Mouse (Mus musculus) liver, postnatal 0 days (tissue): ENCODE measurements at regions not wholly inside any gene's neighbourhood (a gene's known extent, or its start where the extent isn't known, plus 50 kb on each side); places are given as distances from the start of the nearest gene placed in this dataset.

ENCODE experiments used
- ATAC-seq: fragments of 200-750 bp; cut with Nextera tagmentation; 2 replicates; pipeline ENCODE4 v1.8.0; 2017; ENCODE audit warnings: mild to moderate bottlenecking, moderate library complexity
- DNase-seq: peaks from one replicate; pipeline ENCODE4 v3.0.0-alpha.2; 2016
- H3K27ac ChIP-seq: fragments of 300-500 bp; sonication (generic); 2 replicates; pipeline ENCODE4 v1.5.1; 2014; ENCODE audit warnings: antibody characterized with exemption, moderate library complexity, mild to moderate bottlenecking, low read depth
- H3K27me3 ChIP-seq: fragments of 300-500 bp; sonication (generic); 2 replicates; pipeline ENCODE4 v1.6.1; 2014; ENCODE audit warnings: low read length, control low read depth, mixed read lengths; ENCODE audit not compliant: insufficient read depth
- H3K36me3 ChIP-seq: fragments of 300-500 bp; sonication (generic); replicated peaks from 2 replicates; pipeline ENCODE4 v1.6.1; 2014; ENCODE audit warnings: mild to moderate bottlenecking, control low read depth, low read length, moderate library complexity, mixed read lengths; ENCODE audit not compliant: insufficient read depth
- H3K4me1 ChIP-seq: fragments of 300-500 bp; sonication (generic); 2 replicates; pipeline ENCODE4 v1.6.1; 2014; ENCODE audit warnings: antibody characterized with exemption, mild to moderate bottlenecking, control low read depth; ENCODE audit not compliant: insufficient read depth
- H3K4me2 ChIP-seq: fragments of 300-500 bp; sonication (generic); 2 replicates; pipeline ENCODE4 v1.6.1; 2014; ENCODE audit warnings: low read depth, mild to moderate bottlenecking, low read length, moderate library complexity, mixed read lengths
- H3K4me3 ChIP-seq: fragments of 300-500 bp; sonication (generic); 2 replicates; pipeline ENCODE4 v1.5.1; 2014; ENCODE audit warnings: low read depth, low read length
- H3K9ac ChIP-seq: fragments of 300-500 bp; sonication (generic); replicated peaks from 2 replicates; pipeline ENCODE4 v1.6.1; 2014; ENCODE audit warnings: mild to moderate bottlenecking, moderate library complexity
- H3K9me3 ChIP-seq: fragments of 300-500 bp; sonication (generic); 2 replicates; pipeline ENCODE4 v1.6.1; 2016; ENCODE audit warnings: mild to moderate bottlenecking, control low read depth, low read length, mixed read lengths
- CTCF ChIP-seq: sonication (generic); IDR thresholded peaks from 2 replicates; pipeline ENCODE4 v1.5.1; 2016; ENCODE audit warnings: antibody characterized with exemption, low read depth
- EP300 ChIP-seq: IDR thresholded peaks from 2 replicates; pipeline ENCODE4 v1.6.1; 2016; ENCODE audit warnings: antibody characterized with exemption, low read depth, mild to moderate bottlenecking
- WGBS: fragments of 180-500 bp; shearing (Covaris S2); extraction: QIAGEN DNeasy Blood & Tissue Kit; methylation state at CpG from one replicate; pipeline ENCODE4 v1.1.7; 2014; ENCODE audit not compliant: insufficient replicate concordance; 5-methylcytosine and 5-hydroxymethylcytosine counted together

GRCm38 (mm10) chr3:66747073-66747710 lies 234.0 kb upstream of the Rsrc1 start:
- no peak overlapping the region for H3K4me3 ChIP-seq
- ATAC-seq, result no peak
- H3K4me1 ChIP-seq, result no peaks in the 10 kb centered on the region
- H3K27me3 ChIP-seq, result no peaks in the 10 kb centered on the region
- H3K9me3 ChIP-seq, result no peaks in the 10 kb centered on the region
- no peaks in the 10 kb centered on the region for H3K36me3 ChIP-seq
- H3K27ac ChIP-seq, result no peak overlapping the region
- H3K9ac ChIP-seq, result no peak overlapping the region
- TF ChIP-seq EP300, result no peak
- TF ChIP-seq CTCF, result no peak
- 79% methylated on average over 20 of the region's 20 CpGs for WGBS
- no peak overlapping the region for H3K4me2 ChIP-seq
- DNase-seq, result no peak

GRCm38 (mm10) chr3:66758141-66758540 lies 223.0 kb upstream of the Rsrc1 start:
- H3K27ac ChIP-seq, result no peak overlapping the region
- ATAC-seq, result no peak

GRCm38 (mm10) chr3:66759841-66760240 lies 221.3 kb upstream of the Rsrc1 start:
- WGBS, result 85% methylated on average over 4 of the region's 4 CpGs
- no peak for ATAC-seq
- no peaks in the 10 kb centered on the region for H3K4me1 ChIP-seq

More at GRCm38 (mm10) chr3:66758141-66758540, 223.0 kb upstream of the Rsrc1 start:
- Histone ChIP-seq H3K4me2 (no peak overlapping the region), H3K4me1 (no peaks in the 10 kb centered on the region), H3K4me3 (no peak overlapping the region), H3K9ac (no peak overlapping the region), H3K27me3 (no peaks in the 10 kb centered on the region), H3K36me3 (no peaks in the 10 kb centered on the region), H3K9me3 (no peaks in the 10 kb centered on the region)
- TF ChIP-seq EP300 (no peak), CTCF (no peak)
- WGBS, result 66% methylated on average over 3 of the region's 3 CpGs
- DNase-seq, result no peak

GRCm38 (mm10) chr3:66762446-66762845 lies 218.7 kb upstream of the Rsrc1 start:
- no peak overlapping the region for H3K27ac ChIP-seq
- no peak overlapping the region for H3K4me3 ChIP-seq
- ATAC-seq (no peak), DNase-seq (no peak)
- TF ChIP-seq EP300 (no peak), CTCF (no peak)
- WGBS, result 75% methylated on average over 3 of the region's 3 CpGs
- H3K36me3 ChIP-seq, result no peaks in the 10 kb centered on the region
- H3K4me2 ChIP-seq, result no peak overlapping the region
- H3K27me3 ChIP-seq, result no peaks in the 10 kb centered on the region
- H3K9me3 ChIP-seq, result no peaks in the 10 kb centered on the region
- H3K9ac ChIP-seq, result no peak overlapping the region
- no peaks in the 10 kb centered on the region for H3K4me1 ChIP-seq

More at GRCm38 (mm10) chr3:66759841-66760240, 221.3 kb upstream of the Rsrc1 start:
- no peak overlapping the region for H3K4me2 ChIP-seq
- no peak for DNase-seq
- H3K9ac ChIP-seq, result no peak overlapping the region
- TF ChIP-seq EP300 (no peak), CTCF (no peak)
- no peak overlapping the region for H3K4me3 ChIP-seq
- no peaks in the 10 kb centered on the region for H3K27me3 ChIP-seq
- H3K27ac ChIP-seq, result no peak overlapping the region
- no peaks in the 10 kb centered on the region for H3K36me3 ChIP-seq
- no peaks in the 10 kb centered on the region for H3K9me3 ChIP-seq

GRCm38 (mm10) chr3:66797351-66798010 lies 183.7 kb upstream of the Rsrc1 start:
- H3K4me1 ChIP-seq, result no peaks in the 10 kb centered on the region
- H3K9me3 ChIP-seq, result no peaks in the 10 kb centered on the region
- no peak overlapping the region for H3K27ac ChIP-seq
- H3K36me3 ChIP-seq, result no peaks in the 10 kb centered on the region
- no peak overlapping the region for H3K9ac ChIP-seq
- no peaks in the 10 kb centered on the region for H3K27me3 ChIP-seq
- TF ChIP-seq EP300 (no peak), CTCF (no peak)
- ATAC-seq (no peak), DNase-seq (no peak)
- no peak overlapping the region for H3K4me3 ChIP-seq
- WGBS, result 71% methylated on average over 12 of the region's 12 CpGs
- no peak overlapping the region for H3K4me2 ChIP-seq

- WGBS, result 66% methylated on average over 5 of the region's 5 CpGs
- no peak for TF ChIP-seq EP300
- no peak for TF ChIP-seq CTCF
- no peaks in the 10 kb centered on the region for H3K4me1 ChIP-seq
- no peak overlapping the region for H3K27ac ChIP-seq
- H3K9me3 ChIP-seq, result no peaks in the 10 kb centered on the region
- DNase-seq (no peak), ATAC-seq (no peak)
- H3K4me2 ChIP-seq, result no peak overlapping the region
- no peak overlapping the region for H3K4me3 ChIP-seq
- no peak overlapping the region for H3K9ac ChIP-seq
- no peaks in the 10 kb centered on the region for H3K27me3 ChIP-seq
- no peaks in the 10 kb centered on the region for H3K36me3 ChIP-seq
Measured at GRCm38 (mm10) chr3:66798292-66798691, 182.9 kb upstream of the Rsrc1 start.
